Mouse (Mus musculus): ENCODE results near the gene Ugp2. TPM values are rescaled to one million over a fixed set of nuclear protein-coding genes. Genes with fewer than 3 reads are reported as not detected.

The Ugp2 gene
- polyA plus RNA-seq, 1 experiment from 2014 or later: 84.8 TPM

DNA sequence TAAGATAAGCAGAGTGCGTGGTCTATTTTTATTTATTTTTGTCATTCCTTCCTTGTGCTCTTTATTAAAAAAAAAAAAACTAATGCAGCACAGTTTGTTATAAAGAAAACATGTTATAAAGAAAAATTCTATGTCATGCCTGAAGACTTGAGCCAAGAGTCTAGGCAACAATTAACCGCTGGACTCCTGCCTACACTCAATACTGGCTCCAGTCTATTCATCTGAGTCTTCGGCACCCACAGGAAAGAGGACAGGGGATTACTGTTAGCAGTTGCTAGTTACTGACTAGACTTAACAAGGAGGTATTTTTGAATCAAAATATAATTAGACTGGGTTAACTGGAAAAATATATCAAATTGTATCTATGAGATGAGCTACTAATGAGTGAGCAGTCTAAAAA, 3.1 kb upstream of the Ugp2 start:
- no peak overlapping the region for H3K4me2 ChIP-seq (replicated peaks; ENCODE audit: low read depth, low read length)
- H3K4me1 ChIP-seq (ENCODE audit: insufficient read depth, low read length): peaks cover 3% of the 10 kb centered on the region
- no peak for ATAC-seq (ENCODE audit: low FRiP score, low TSS enrichment)
- H3K27me3 ChIP-seq (ENCODE audit: insufficient read depth, low read length): no peaks in the 10 kb centered on the region
- no peak overlapping the region for H3K4me3 ChIP-seq (ENCODE audit: low read length)
- no peak overlapping the region for H3K9ac ChIP-seq (replicated peaks; ENCODE audit: low read length)
- no peak overlapping the region for H3K27ac ChIP-seq (ENCODE audit: low read length)
- no peaks in the 10 kb centered on the region for H3K36me3 ChIP-seq (ENCODE audit: insufficient read depth, low read length)
- H3K9me3 ChIP-seq (ENCODE audit: low read length): no peaks in the 10 kb centered on the region
- 92% methylated on average over 3 of the region's 3 CpGs for WGBS

DNA sequence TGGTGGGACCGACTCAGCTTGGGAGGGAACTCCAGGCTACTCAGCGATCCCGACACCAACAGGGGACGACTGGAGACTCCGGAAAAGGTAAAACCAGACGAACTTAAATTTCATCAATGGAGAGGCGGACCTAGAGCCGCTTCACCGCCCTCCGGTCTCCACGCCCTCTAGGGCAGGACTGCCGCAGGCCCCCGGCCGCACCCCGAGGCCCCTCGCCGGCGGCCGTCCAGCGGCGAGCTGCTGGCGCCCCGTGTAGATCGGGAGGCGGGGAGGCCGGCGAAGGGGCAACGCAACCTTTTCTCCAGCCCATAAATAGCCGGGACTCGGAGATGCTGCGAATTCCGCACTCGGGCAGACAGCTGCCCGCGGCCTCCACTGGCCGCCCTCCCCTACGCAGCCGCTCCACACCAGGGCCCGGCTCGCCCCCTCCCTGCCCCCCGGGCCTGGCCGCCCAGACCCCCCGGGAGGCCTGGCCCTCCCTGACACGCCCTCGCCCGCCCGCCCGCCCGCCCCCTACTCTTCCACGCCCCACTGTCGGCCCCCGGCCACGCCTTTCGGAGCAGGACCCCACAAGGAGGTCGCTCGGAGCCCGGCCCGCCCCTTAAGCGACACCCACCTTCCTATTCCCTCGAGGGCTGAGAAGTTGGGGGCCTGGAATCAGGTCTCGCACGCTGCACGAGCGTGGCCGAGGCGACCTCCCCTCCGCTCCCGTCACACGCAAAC, 441 bp downstream of the Ugp2 start:
- peak overlapping the region; percentile 75 for H3K4me2 ChIP-seq (replicated peaks; ENCODE audit: low read depth, low read length)
- 0% methylated on average over 63 of the region's 69 CpGs for WGBS
- no peaks in the 10 kb centered on the region for H3K27me3 ChIP-seq (ENCODE audit: insufficient read depth, low read length)
- peak overlapping the region; percentile 97 for H3K27ac ChIP-seq (ENCODE audit: low read length)
- peaks cover 20% of the 10 kb centered on the region for H3K4me1 ChIP-seq (ENCODE audit: insufficient read depth, low read length)
- no peaks in the 10 kb centered on the region for H3K36me3 ChIP-seq (ENCODE audit: insufficient read depth, low read length)
- H3K9ac ChIP-seq (replicated peaks; ENCODE audit: low read length): peak overlapping the region; percentile 88
- peak; percentile 96 for ATAC-seq (ENCODE audit: low FRiP score, low TSS enrichment)
- no peaks in the 10 kb centered on the region for H3K9me3 ChIP-seq (ENCODE audit: low read length)
- peak overlapping the region; percentile 78 for H3K4me3 ChIP-seq (ENCODE audit: low read length)

DNA sequence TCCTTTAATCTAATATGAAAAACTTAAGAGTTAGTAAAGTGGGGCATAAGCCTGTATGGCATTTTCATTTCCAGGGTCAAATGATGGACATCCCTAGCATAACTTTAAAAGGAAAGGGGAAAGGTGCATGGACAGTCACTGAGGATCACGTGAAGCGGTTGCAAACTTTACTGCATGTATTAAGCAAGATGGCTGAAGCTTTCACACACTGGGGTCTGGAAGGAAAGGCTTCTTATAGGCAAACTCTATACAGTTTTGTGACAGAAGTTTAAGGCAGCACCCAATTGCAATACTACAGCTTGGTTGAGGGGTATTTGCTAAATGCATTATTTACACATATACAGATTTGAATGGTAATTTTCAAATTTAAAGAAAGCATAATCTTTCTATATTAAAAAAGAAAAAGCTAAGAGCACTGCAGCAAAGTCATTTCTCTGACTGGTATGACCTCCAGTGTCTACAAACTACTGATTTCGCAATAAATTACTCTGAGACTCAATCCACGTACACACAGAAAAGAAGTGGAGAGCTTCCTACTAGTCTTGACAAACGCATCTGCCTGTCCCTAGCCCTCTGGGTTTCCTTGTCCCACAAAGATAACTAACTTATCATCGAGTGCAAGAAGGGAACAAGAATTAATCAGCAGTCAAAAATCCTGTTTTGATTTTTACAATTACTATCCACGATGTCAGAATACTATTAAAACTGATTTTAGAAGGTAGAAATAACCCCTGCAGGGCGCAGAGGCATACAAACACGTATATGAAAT, 1.6 kb downstream of the Ugp2 start:
- Histone ChIP-seq H3K27me3 (ENCODE audit: insufficient read depth, low read length) (no peaks in the 10 kb centered on the region), H3K4me3 (ENCODE audit: low read length) (peak overlapping the region; percentile 78), H3K4me2 (replicated peaks; ENCODE audit: low read depth, low read length) (peak overlapping the region; percentile 75), H3K36me3 (ENCODE audit: insufficient read depth, low read length) (no peaks in the 10 kb centered on the region), H3K27ac (ENCODE audit: low read length) (peak overlapping the region; percentile 97), H3K4me1 (ENCODE audit: insufficient read depth, low read length) (peaks cover 20% of the 10 kb centered on the region), H3K9ac (replicated peaks; ENCODE audit: low read length) (peak overlapping the region; percentile 88), H3K9me3 (ENCODE audit: low read length) (no peaks in the 10 kb centered on the region)
- WGBS: 15% methylated on average over 9 of the region's 9 CpGs
- no peak for ATAC-seq (ENCODE audit: low FRiP score, low TSS enrichment)

DNA sequence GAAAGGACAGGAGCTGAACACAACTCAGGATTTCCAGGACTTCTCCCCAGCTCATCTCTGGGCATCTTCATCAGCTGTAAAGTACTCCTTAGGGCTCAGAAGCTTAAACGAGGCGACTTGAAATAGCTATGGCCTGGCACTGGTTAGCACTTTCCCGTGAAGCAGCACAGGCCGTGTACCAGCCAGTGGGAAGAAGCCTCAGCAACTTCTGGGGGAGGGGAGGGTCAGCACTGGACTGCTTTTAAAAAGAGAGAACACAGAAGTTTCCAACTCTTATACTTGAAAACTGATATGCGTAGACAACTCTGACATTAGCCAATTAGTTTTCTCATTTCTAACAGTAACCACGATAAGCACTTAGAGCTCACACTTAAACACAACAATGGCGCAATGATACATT, 2.5 kb downstream of the Ugp2 start:
- no peak overlapping the region for H3K27ac ChIP-seq (ENCODE audit: low read length)
- no peaks in the 10 kb centered on the region for H3K36me3 ChIP-seq (ENCODE audit: insufficient read depth, low read length)
- H3K27me3 ChIP-seq (ENCODE audit: insufficient read depth, low read length): no peaks in the 10 kb centered on the region
- no peaks in the 10 kb centered on the region for H3K9me3 ChIP-seq (ENCODE audit: low read length)
- WGBS: 30% methylated on average over 7 of the region's 7 CpGs
- H3K4me1 ChIP-seq (ENCODE audit: insufficient read depth, low read length): peaks cover 20% of the 10 kb centered on the region
- peak overlapping the region; percentile 75 for H3K4me2 ChIP-seq (replicated peaks; ENCODE audit: low read depth, low read length)
- ATAC-seq (ENCODE audit: low FRiP score, low TSS enrichment): no peak
- peak overlapping the region; percentile 78 for H3K4me3 ChIP-seq (ENCODE audit: low read length)
- peak overlapping the region; percentile 44; the same call in 1 of the 2 replicates for H3K9ac ChIP-seq (replicated peaks; ENCODE audit: low read length)

DNA sequence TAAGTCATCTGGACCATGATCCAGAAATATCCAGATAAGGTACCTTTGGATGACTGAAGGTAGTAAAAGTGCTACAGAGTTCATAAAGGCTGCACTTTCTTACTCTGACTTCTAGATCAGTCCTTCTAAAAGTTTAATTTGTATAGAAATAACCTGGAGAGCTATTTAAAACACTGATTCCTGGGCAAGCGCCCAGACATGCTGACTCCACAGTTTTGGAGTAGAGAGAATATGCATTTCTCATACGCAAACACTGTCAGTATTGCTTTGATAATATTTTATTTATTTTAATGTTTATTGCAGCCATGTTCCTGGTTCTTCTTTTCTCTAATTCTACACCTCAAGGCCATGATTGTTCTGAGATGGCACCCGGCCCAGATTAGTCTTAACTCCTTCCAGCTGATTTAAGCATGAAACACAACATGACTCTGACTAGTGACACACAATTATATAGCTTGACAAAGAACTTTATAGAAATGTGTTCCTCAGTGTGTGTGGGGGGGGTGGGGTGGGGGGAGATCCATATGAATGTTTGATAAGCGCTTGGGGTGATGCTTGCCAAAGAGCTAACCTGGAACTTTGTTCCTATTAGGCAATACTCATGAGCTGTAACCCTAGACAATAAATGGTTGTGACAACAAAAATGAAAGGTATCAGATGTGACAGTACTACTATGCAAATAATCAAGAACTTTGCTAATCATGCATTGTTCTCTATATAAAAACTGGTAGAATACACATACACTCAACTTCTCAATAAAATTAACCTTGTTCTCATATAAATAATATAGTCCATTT, 7.7 kb downstream of the Ugp2 start:
- 90% methylated on average over 4 of the region's 4 CpGs for WGBS

DNA sequence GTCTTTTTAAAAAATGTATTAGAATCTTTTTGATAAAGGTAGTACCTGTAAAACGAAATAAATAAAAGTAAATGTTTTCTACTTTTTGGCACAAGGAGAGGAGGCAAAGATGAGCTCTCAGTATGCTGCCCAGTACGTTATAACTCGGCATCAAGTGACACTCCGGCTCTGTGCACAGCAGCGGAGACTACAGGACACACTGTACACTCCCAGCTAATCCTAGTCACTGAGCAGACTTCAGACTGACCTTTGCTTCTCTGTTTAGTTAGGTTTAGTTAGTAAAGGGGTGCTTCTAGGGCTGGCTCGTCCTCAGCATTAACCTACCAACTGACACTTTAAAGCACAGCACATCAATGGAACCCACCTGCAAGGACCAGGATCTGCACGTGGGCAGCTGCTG, 19.7 kb downstream of the Ugp2 start:
- H3K36me3 ChIP-seq (ENCODE audit: insufficient read depth, low read length): peaks cover 10% of the 10 kb centered on the region; the same call in 1 of the 2 replicates
- H3K9ac ChIP-seq (replicated peaks; ENCODE audit: low read length): no peak overlapping the region
- no peak overlapping the region for H3K27ac ChIP-seq (ENCODE audit: low read length)
- H3K9me3 ChIP-seq (ENCODE audit: low read length): no peaks in the 10 kb centered on the region
- H3K4me3 ChIP-seq (ENCODE audit: low read length): no peak overlapping the region
- H3K4me2 ChIP-seq (replicated peaks; ENCODE audit: low read depth, low read length): no peak overlapping the region
- H3K4me1 ChIP-seq (ENCODE audit: insufficient read depth, low read length): no peaks in the 10 kb centered on the region
- ATAC-seq (ENCODE audit: low FRiP score, low TSS enrichment): no peak
- H3K27me3 ChIP-seq (ENCODE audit: insufficient read depth, low read length): no peaks in the 10 kb centered on the region
- 74% methylated on average over 7 of the region's 7 CpGs for WGBS

More for the DNA sequence above, 7.7 kb downstream of the Ugp2 start:
- Histone ChIP-seq H3K9ac (replicated peaks; ENCODE audit: low read length) (no peak overlapping the region), H3K36me3 (ENCODE audit: insufficient read depth, low read length) (no peaks in the 10 kb centered on the region), H3K4me2 (replicated peaks; ENCODE audit: low read depth, low read length) (no peak overlapping the region), H3K4me3 (ENCODE audit: low read length) (no peak overlapping the region), H3K27me3 (ENCODE audit: insufficient read depth, low read length) (no peaks in the 10 kb centered on the region), H3K9me3 (ENCODE audit: low read length) (no peaks in the 10 kb centered on the region), H3K4me1 (ENCODE audit: insufficient read depth, low read length) (peaks cover 9% of the 10 kb centered on the region), H3K27ac (ENCODE audit: low read length) (no peak overlapping the region)
- no peak for ATAC-seq (ENCODE audit: low FRiP score, low TSS enrichment)

DNA sequence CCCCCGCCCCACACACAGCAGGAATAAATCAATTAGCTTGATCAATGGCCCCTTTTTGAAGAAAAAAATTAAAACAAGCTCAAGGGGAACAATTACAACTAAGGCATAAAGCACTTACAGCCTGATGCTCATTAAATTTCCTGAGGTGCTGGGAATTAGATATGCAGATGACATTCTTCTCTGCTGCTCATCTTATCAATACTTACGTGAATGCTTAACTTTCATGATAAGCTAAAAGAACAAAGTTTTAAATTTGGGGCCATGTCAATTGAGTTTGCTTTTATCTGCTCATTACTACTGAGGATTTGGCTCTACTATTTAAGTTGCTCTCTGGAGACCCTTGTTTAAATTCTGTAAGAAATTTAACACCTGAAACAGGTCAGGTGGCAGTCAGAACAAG, 22.1 kb downstream of the Ugp2 start:
- no peak overlapping the region for H3K4me2 ChIP-seq (replicated peaks; ENCODE audit: low read depth, low read length)
- no peaks in the 10 kb centered on the region for H3K4me1 ChIP-seq (ENCODE audit: insufficient read depth, low read length)
- H3K9me3 ChIP-seq (ENCODE audit: low read length): no peaks in the 10 kb centered on the region
- no peak for ATAC-seq (ENCODE audit: low FRiP score, low TSS enrichment)
- H3K9ac ChIP-seq (replicated peaks; ENCODE audit: low read length): no peak overlapping the region
- H3K27me3 ChIP-seq (ENCODE audit: insufficient read depth, low read length): no peaks in the 10 kb centered on the region
- peaks cover 10% of the 10 kb centered on the region; the same call in 1 of the 2 replicates for H3K36me3 ChIP-seq (ENCODE audit: insufficient read depth, low read length)
- H3K4me3 ChIP-seq (ENCODE audit: low read length): no peak overlapping the region
- H3K27ac ChIP-seq (ENCODE audit: low read length): no peak overlapping the region
- WGBS: 84% methylated on average over 2 of the region's 2 CpGs

DNA sequence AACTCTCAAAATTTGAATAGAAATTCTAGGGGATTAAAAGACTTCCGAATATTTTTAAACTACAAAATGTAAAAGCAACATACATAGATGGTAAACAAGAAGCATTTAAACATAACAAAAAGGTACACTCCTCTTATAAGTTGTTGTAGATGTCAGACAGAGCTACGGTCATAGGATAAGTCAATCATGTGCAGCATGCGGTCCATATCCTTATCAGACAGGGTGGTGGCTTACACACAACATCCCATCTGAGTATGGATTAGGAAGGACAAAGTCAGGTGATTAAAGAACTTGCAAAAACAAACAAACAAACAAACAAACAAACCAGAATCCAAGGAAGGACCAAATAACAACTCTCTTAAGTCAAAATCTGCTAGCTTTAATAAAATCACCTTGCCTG, 25.0 kb downstream of the Ugp2 start:
- no peak overlapping the region for H3K4me3 ChIP-seq (ENCODE audit: low read length)
- H3K4me2 ChIP-seq (replicated peaks; ENCODE audit: low read depth, low read length): no peak overlapping the region
- no peaks in the 10 kb centered on the region for H3K9me3 ChIP-seq (ENCODE audit: low read length)
- no peak for ATAC-seq (ENCODE audit: low FRiP score, low TSS enrichment)
- no peaks in the 10 kb centered on the region for H3K27me3 ChIP-seq (ENCODE audit: insufficient read depth, low read length)
- H3K9ac ChIP-seq (replicated peaks; ENCODE audit: low read length): no peak overlapping the region
- no peaks in the 10 kb centered on the region for H3K4me1 ChIP-seq (ENCODE audit: insufficient read depth, low read length)
- H3K36me3 ChIP-seq (ENCODE audit: insufficient read depth, low read length): peaks cover 8% of the 10 kb centered on the region; the same call in 1 of the 2 replicates
- H3K27ac ChIP-seq (ENCODE audit: low read length): no peak overlapping the region
- 94% methylated on average over 3 of the region's 3 CpGs for WGBS

DNA sequence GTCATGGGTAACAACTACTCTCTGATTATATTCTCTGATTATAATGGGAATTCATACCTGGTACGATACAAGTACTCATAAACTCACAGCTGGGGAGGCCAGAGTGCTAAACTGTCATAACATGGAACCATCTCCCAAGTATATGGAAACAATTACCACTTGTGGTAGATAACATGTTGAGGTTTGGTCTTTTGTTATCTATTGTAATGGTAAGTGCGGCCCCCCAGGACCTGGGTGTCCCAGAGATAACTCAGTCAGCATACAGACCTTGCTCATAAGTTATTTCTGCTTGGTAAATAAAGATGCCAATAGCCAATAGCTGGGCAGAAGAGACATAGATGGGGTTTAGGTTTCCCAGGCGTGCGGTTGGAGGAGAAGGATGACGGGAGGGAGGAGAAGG, 27.5 kb downstream of the Ugp2 start:
- no peak overlapping the region for H3K27ac ChIP-seq (ENCODE audit: low read length)

More for the DNA sequence above, 27.5 kb downstream of the Ugp2 start:
- Histone ChIP-seq H3K27me3 (ENCODE audit: insufficient read depth, low read length) (no peaks in the 10 kb centered on the region), H3K4me2 (replicated peaks; ENCODE audit: low read depth, low read length) (no peak overlapping the region), H3K4me1 (ENCODE audit: insufficient read depth, low read length) (no peaks in the 10 kb centered on the region), H3K36me3 (ENCODE audit: insufficient read depth, low read length) (peaks cover 11% of the 10 kb centered on the region; the same call in 1 of the 2 replicates), H3K4me3 (ENCODE audit: low read length) (no peak overlapping the region), H3K9ac (replicated peaks; ENCODE audit: low read length) (no peak overlapping the region), H3K9me3 (ENCODE audit: low read length) (no peaks in the 10 kb centered on the region)
- no peak for ATAC-seq (ENCODE audit: low FRiP score, low TSS enrichment)
- 94% methylated on average over 5 of the region's 5 CpGs for WGBS
